Mouse (Mus musculus): ENCODE results near the gene Emid1.

GRCm38 (mm10) chr11:5165471-5165916, 13.4 kb upstream of the Emid1 start:
- TF ChIP-seq POLR2A (IDR thresholded peaks at IDR 0.05; ENCODE audit: control insufficient read depth, extremely low read depth, insufficient read depth, low read length, poor library complexity) (no peak), CTCF (IDR thresholded peaks at IDR 0.05; ENCODE audit: borderline replicate concordance, control insufficient read depth, extremely low read depth, insufficient read depth, low read length, poor library complexity) (no peak)
